In genomic region chr14:72889663-72890062, GRCm38 (mm10) we compare ENCODE assay signal across 20 mouse cellular contexts.
"Had no signal": no experiment of that assay in that cellular context is flagged by ENCODE, and none has a peak within 500 bp of the region (broad histone marks: within the 10 kb centered on the region; RNA-seq: fewer than 3 reads in every experiment).

No protein-coding gene starts in this region.

- H3K27ac ChIP-seq: layer of hippocampus, adult 2 months; limb, embryonic 10.5 days; limb, embryonic 13.5 days; liver, embryonic 12.5 days; liver, embryonic 15.5 days; lung, embryonic 15.5 days; midbrain, embryonic 12.5 days; midbrain, embryonic 15.5 days; neural tube, embryonic 13.5 days had no signal

- H3K27me3 ChIP-seq: limb, embryonic 13.5 days; liver, embryonic 12.5 days; liver, embryonic 15.5 days; lung, embryonic 15.5 days; midbrain, embryonic 12.5 days; midbrain, embryonic 15.5 days; neural tube, embryonic 13.5 days had no signal

- H3K36me3 ChIP-seq: limb, embryonic 10.5 days; limb, embryonic 13.5 days; liver, embryonic 12.5 days; liver, embryonic 15.5 days; lung, embryonic 15.5 days; midbrain, embryonic 12.5 days; midbrain, embryonic 15.5 days; neural tube, embryonic 13.5 days had no signal

- H3K4me3 ChIP-seq: layer of hippocampus, adult 2 months; limb, embryonic 10.5 days; limb, embryonic 13.5 days; liver, embryonic 12.5 days; liver, embryonic 15.5 days; lung, embryonic 15.5 days; midbrain, embryonic 12.5 days; midbrain, embryonic 15.5 days; neural tube, embryonic 13.5 days had no signal

- H3K4me1 ChIP-seq: limb, embryonic 13.5 days; liver, embryonic 12.5 days; liver, embryonic 15.5 days; midbrain, embryonic 12.5 days; midbrain, embryonic 15.5 days; neural tube, embryonic 13.5 days had no signal

- DNase-seq: kidney, adult 9 months; kidney, postnatal 14 days; layer of hippocampus, adult 9-11 months; liver; lung, adult 18-20 months; lung, postnatal 10 days; lung, postnatal 36 days; retina, postnatal 1 day; right cerebral cortex, postnatal 25 days; thymus, adult 18-20 months; thymus, postnatal 36 days had no signal

- ATAC-seq: liver, embryonic 12.5 days; midbrain, embryonic 15.5 days had no signal
